Mouse (Mus musculus): ENCODE measurements around the gene Mycl.

- no peak for TF ChIP-seq CTCF (IDR thresholded peaks at IDR 0.05; ENCODE audit: low read depth, low read length)
- no peak for TF ChIP-seq POLR2AphosphoS5 (IDR thresholded peaks at IDR 0.05; ENCODE audit: insufficient replicate concordance, low read depth, low read length)
These were observed 27.3 kb upstream of the Mycl start for GRCm38 (mm10) chr4:122968106-122968505.
